Mouse (Mus musculus) small intestine, adult 2 months (tissue): ENCODE results near the gene Nutm1.

Source experiments
- CTCF ChIP-seq: fragments of 200-500 bp; IDR thresholded peaks from 2 replicates; pipeline ENCODE4 v1.5.1; 2012; ENCODE audit warnings: low read depth, mild to moderate bottlenecking, control low read depth, inconsistent platforms, low read length, moderate library complexity, mixed read lengths; ENCODE audit not compliant: insufficient replicate concordance, insufficient read length; ENCODE audit errors: extremely low read depth
- POLR2A ChIP-seq: fragments of 200-500 bp; IDR thresholded peaks from 2 replicates; pipeline ENCODE4 v1.6.1; 2012; ENCODE audit warnings: low read depth, mild to moderate bottlenecking, control low read depth, inconsistent platforms, low read length, moderate library complexity

DNA sequence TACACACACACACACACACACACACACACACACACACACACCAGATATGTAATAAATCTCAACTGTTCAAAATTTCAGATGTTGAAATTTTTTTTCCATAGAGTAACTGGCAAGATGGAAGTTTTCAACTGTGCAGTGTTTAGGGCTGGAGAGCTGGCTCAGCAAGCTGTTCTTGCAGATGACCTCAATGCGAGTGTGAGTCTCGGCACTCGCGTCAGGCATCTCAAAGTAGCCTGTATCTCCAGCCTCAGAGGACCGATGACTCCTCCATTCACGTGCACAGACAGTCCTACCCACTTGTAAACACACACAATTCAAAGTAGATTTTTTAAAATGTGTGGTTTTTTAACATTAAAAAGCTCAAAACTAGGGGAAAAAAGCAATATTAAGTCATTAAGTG lies 14.4 kb upstream of the Nutm1 start:
- TF ChIP-seq CTCF (no peak), POLR2A (no peak)
